Mouse (Mus musculus) v-Abl transformed pro-B cells (cell line): ENCODE data around the gene Slc4a1ap.
"Not testable (repeated sequence)": the region's sequence is repeated elsewhere in the genome, so short reads cannot be mapped to it uniquely, and the experiment has no call there.

Experiments
- in situ Hi-C, 2 experiments: fragments of 400-800 bp; cut with MboI; formaldehyde crosslinking; loops; one replicate each; pipeline ENCODE4 v1.15.1; 2025; ENCODE audit not compliant: unreplicated experiment in 2 of 2

Gene Slc4a1ap

DNA sequence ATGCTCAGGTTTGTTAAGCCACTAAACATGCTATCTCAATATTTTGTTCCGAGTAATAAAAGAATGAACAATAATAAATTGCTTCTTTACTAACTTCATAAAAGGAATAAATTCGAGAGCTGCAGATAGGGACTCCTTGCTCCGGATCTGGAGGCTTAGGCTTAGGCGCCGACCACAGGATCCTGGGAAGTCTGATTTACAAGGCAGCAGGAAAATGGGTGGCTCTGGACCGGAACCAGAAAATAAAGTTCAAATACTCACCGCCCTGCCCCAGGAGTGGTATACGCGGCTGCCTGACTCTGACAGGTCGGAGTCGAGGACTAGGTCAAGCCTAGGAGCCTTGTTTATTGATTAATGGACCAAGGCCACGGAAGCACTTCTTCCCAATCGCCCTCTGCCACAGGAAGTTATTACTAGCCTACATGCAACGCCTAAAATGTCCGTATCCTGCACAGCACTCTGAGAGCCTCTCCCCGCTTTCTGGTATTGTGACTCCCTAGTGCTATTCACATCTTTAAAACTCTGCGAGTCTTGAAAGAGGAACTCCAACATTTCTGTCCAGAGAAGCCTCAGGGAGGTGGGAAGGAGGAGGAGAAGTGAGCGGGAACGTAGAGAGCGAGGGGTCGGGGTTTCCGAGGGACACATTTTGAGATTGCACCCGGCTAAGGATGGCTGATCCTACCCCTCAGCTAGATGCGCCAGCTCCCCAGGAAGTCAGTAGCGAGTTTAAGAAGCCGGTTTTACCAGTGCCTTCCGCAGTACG lies at the start of gene Slc4a1ap:
TSS of gene Slc4a1ap (plus strand) at position 642 of the 763 bp plus-strand sequence.
- in situ Hi-C loops = no loop called here

DNA sequence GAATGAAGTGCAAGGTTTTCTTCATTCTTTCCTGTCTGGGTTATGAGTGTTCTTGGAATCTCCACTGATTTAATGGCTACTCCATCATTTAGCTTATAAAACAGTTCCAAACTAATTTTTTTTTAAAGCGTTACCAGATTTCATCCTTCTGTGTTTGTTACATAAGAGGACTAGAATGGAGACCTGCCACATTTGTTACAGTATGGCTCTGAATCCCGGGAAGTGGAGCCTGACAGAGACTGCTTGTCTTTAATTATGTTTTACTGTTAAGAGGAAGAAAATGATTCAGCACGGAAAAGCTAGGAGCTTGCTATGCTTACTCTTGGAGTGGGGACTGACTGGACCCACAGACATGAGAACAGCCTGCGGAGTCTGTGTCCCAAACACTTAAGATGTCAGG lies 46.3 kb upstream of the Slc4a1ap start:
- in situ Hi-C loops = no loop called here

DNA sequence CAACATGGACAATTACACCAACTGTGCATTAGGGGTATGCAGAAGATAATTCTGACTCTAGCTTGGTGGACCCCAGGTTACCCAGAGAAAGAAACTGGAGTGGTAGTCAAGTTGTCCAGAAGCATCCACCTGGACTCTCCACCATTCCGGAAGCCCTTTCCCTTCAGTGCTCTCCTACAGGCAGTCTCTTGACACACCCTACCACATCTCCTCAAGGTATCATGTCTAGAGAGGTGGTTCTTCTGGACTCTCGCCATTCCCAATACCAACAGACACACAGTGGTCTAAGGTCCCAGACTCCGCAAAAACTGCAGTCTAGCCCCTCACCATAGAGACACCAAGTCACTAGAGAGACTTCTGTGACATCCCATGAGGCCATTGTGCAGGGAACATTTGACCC lies 41.4 kb upstream of the Slc4a1ap start, which contains the start of gene 4930548H24Rik:
TSS of gene 4930548H24Rik (plus strand) at position 301 of the 400 bp plus-strand sequence.
- in situ Hi-C loops = no loop called here

DNA sequence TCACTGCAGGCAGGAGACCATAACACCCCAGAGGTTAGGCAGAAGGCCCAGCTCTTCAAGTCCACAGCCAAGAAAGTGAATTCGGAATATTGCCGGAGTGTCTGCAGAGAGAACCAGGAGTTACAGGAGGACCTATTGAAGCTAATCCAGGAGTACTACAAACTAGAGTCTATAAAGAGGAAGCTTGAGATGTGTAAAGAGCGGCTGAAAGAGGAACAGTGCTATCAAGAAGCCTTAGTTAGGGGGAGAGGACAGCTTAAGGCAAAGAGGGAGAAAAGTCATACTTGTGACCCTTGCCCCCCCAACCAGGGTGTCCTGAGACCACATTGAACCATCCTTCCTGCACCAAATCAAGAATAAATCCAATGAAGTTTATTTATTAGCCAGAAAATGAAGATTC lies 38.9 kb upstream of the Slc4a1ap start:
- in situ Hi-C loops = no loop called here

DNA sequence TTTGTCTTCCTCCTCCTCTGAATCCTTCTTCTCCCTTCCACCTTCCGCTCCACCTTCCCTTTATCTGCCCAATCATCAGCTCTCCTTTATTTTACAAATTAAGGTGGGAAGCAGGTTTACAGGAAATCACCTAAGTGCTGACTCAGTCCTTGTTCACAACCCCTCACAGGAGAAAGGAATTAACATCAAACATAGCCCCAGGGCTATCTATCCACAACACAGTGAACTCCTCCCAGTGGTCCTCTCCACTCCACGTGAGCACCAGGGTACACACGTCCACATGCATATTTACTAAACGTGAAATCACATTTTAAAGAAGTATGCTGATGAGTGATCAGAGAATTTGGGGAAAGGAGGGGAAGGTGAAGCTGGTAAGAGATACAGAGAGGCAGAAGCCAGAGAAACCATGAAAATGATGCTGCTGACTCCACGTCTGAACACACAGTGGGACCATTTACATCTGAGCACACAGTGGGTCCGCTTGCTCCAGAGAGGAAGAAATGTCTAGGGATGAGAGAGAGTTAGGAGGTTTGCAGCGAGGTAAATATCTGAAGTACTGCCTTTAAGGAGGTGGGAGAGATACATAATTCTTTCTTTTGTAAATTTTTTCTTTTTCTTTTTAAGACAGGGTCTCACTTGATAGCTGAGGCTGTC lies 37.6 kb upstream of the Slc4a1ap start:
- in situ Hi-C loops = no loop called here

DNA sequence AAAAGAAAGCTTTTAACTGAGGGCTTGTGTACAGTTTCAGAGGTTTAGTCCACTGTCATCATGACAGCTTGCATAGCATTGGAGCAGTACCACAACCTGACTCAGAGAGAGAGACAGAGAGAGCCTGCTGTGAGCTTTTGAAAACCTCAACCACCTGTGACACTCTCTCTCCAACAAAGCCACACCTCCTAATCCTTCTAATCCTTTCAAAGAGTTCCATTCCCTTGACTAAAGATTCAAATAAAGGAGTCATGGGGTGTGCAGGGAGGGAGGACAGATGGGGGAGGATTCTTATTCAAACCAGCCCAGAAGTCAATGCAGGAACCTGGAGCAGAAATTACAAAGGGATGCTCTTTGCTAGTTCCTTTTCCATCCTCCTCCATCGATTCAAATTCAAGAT lies 34.8 kb upstream of the Slc4a1ap start:
- in situ Hi-C loops = no loop called here

DNA sequence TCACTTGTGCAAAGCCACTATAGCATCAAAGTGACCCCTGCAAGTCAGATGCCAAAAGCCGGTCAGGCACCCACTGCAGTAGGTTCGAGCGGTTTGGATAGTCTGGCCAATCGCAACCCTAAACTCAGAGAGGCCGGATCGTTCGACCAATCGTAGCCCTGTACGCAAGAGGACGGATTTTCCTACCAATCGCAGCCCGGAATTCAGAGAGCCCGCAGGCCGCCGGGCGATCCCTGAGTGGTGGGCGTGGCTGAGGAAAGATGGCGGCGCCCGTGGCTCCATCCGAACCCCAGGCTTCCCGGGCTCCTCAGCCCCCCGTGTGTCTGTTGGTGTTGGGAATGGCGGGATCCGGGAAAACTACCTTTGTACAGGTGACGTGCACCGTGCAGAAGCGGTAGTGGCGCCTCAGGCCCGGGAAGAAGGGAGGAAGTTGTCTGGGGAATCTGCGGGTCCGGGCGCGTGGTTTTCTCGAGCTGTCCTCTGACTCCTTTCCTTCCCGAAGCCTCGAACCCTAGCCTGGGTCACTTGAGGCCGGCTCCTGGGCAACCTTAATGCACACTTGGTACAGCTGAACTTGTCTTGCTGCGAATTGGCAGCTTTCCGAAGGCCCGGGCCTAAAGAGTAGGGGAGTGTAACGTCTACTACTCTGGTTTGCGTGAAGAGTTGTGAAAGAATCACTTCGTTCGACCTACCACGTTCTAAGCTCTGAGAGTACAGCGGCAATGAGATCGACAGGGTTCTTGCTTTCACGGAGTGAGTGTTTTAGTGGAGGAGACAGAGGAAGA lies 32.1 kb upstream of the Slc4a1ap start, which contains the start of gene Gpn1:
TSS of gene Gpn1 (plus strand) at position 229 of the 785 bp plus-strand sequence.
- in situ Hi-C loops = no loop called here

DNA sequence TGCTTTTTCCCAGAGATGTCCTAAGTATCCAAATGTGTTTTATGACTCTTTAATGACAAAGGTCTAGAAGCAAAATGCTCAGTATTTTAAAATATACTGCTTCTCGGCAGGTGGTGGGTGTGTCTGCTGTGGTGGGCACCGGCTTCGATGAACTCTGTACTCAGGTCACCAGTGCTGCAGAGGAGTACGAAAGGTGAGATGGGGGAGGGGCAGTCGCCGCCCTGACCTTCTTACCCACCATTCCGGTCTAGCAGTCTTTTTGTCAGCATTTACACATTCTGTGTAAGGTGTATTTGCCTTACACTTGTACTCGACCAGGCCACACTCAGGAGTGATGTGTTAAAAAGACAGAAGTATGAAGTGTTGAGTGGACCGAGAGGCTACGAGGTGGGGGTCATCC lies 22.0 kb upstream of the Slc4a1ap start:
- in situ Hi-C loops = no loop called here

DNA sequence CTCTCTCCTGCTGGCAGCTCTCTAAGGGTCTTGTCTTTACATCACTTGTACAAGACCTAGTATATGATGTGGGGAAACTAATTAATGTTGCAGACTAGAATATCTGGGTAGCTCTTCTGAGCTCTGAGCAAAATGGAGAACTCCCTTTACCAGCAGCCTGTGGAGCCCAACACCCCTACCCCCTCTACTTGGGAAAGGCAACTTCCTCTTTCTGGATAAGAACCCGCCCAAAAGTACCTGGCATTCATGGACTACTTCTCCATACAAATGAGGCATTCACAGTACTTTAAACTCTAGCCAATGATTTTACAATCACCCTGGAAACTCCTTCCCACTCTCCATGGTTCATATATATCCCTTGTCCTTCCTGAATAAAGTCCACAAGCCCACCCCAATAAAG lies 14.3 kb upstream of the Slc4a1ap start:
- in situ Hi-C loops = no loop called here

DNA sequence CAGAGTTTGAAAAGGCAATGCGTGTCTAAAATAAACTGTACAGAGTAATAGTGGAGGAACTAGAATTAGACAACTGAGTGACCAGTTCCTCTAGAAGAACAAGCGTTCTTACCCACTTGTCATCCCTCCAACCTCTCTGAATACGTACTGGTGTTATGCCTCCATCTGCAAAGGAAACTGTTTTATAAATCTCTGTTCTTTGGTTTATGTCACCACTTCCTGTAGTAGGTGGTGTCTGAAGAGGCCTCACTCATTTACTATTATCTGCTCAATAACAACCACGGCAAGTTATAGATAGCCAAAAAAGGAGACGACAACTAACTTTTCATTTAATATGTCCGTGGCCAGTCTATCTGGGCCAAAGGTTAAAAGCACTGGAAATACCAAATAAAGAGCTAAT lies 6.2 kb upstream of the Slc4a1ap start:
- in situ Hi-C loops = no loop called here

DNA sequence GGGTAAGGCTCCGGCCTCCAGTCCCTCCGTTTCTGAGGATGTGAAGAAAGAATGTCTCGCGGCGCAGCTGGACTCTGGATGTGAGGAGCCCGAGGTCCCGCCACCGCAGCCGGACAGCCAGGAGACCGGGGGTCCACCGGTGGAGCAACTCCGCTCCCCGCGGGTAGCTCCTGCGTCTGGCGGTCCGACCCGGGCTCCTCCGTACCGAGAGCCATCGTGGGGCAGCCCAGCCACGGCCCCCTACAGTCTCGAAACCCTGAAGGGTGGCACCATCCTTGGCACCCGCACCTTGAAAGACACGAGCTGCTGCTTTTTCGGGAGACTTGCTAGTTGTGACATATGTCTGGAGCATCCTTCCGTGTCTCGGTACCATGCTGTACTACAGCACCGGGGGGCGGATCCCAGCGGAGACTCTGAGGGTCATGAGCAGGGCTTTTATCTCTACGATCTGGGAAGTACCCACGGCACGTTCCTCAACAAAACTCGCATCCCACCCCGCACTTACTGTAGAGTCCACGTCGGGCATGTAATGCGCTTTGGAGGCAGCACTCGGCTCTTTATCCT lies 404 bp downstream of the Slc4a1ap start:
- in situ Hi-C loops = no loop called here

DNA sequence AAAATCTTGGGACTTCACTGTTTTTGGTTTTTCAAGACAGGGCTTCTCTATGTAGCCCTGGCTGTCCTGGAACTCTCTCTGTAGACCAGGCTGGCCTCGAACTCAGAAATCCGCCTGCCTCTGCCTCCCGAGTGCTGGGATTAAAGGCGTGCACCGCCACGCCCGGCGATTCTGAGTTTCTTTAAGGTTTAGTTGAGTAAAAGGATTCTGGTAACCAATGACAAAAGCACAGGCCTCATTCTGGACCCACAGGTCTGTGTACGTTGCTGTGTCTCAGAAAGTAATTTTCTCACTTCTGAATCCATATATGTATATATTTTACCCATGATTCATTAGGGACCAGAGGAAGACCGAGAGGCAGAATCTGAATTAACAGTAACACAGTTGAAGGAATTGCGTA lies 912 bp downstream of the Slc4a1ap start, which contains the start of gene Supt7l:
TSS of gene Supt7l (minus strand) at position 101 of the 400 bp plus-strand sequence.
- in situ Hi-C loops = not testable (repeated sequence)

DNA sequence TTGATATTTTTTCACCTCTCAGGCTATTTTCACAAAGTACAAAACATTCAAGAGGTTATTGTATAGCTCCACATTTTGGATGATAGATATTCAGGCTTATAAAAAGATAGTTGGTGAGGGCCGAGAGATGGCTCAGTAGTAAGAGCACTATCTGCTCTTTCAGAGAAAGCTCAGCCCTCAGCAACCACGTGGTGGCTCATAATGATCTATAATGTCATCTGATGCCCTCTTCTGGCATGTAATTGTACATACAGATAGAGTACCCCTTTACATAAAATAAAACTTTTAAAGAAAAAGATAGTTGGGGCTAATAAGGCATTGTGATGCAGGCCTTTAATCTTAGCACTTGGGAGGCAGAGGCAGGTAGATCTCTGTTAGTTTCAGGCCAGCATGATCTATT lies 1.8 kb downstream of the Slc4a1ap start:
- in situ Hi-C loops = no loop called here

DNA sequence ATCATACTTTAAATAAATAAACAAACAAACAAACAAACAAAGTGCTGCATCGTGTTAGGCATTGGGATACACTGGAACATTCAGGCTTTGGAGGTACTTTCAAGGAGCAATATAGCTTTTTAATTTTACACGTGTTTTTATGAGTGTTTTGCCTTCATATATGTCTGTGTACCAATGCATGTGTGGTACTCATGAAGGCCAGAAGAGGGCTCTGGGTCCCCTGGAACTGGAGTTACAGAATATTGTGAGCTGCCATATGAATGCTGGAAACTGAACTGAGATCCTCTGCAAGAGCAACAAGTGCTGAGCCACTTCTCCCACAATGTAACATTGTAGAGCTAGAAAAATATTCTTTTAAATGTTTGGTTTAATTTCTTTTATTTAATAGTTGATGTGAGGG lies 8.4 kb downstream of the Slc4a1ap start:
- in situ Hi-C loops = no loop called here

DNA sequence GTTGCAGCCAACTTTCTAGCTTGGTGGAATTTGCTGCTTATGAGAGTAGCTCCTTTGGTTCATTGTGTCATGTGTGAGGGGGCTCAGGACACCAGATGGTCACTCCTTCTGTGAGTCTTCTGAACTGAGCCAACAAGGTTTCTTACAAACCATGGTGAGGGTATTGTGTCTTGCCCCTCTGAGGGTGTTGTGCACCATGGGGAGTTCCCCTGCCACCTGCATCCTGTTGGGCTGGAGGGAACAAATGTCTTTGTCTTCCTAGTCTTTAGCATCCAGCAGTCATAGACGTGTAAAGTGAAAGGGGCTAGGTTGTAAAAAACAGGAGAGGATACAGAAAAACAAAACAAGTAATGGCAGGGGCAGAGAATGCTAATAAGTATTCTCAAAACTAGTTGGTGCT lies 32.6 kb downstream of the Slc4a1ap start:
- in situ Hi-C loops = loop anchor here in 1 of 2 experiments (25.0 kb wide), 1 partner anchor 953 kb away; no protein-coding TSS in a partner anchor

DNA sequence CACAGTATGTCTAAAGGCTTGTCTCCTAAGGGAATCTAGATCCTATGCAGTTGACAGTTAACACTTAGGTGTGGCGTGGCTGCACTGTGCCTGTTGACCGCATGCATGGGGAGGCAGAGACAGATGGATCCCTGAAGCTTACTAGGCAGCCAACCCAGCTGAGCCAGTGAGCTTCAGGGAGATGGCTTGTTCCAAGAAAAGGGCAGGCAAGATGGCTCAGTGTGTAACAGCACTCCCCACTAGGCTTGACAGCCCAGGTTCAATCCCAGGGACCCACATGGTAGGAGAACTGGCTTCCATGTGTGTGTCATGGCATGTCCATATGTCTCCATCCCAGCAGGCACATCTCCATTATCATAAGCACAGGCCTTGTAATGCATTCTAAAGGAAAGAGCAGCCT lies 33.6 kb downstream of the Slc4a1ap start:
- in situ Hi-C loops = loop anchor here (5.0 to 25.0 kb wide), 5 partner anchors 52 to 952 kb away; no protein-coding TSS in a partner anchor

DNA sequence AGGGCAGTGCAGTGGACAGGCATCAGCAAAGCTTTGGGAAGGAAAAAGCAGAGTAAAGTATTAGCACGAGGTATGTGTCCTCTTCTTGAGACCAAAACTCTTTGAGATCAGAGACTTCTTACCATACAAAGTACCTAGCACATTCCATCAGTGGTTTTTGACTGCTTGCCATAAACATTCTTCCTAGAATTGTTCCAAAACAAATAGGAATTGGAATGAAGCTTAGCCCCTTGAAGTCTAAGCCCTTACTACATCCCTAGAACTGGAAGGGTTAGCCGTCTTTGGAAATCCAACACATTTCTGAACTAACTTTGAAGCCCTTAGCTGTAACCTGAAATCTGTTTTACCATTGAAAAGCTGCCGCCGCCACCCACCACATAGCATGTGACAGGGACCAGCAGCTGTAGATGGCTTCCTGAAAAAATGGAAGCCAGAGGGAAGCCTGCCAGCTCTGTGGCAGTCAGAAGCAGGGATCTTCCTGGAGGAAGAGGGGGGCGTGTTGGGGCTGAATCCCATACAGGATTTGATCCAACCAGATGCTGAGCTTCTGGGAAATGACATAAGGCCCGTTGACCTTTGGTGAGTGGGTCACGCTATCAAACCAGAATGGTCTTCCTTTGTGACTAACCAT lies 35.4 kb downstream of the Slc4a1ap start:
- in situ Hi-C loops = loop anchor here (5.0 to 25.0 kb wide), 5 partner anchors 50 to 950 kb away; no protein-coding TSS in a partner anchor

DNA sequence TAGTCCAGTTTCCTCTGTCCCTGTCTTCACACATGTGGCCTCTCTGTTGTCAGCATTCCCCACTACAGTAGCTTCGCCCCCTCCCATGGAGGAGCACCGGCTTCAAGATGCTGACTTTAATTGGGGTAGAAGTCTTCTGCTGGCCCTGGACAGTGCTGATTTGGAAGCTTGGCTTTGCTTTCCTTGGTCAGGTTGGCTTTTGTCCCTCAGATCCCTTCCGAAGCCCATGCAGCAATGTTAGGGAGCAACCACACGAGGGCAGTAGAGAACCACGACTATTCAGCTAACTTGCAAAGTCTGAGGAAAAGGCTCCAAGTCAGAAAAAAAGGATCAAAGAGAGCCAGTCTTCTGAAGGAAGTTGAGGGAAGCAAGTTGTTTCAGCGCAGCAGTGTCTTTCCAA lies 36.7 kb downstream of the Slc4a1ap start:
- in situ Hi-C loops = loop anchor here (5.0 to 25.0 kb wide), 5 partner anchors 49 to 949 kb away; no protein-coding TSS in a partner anchor

DNA sequence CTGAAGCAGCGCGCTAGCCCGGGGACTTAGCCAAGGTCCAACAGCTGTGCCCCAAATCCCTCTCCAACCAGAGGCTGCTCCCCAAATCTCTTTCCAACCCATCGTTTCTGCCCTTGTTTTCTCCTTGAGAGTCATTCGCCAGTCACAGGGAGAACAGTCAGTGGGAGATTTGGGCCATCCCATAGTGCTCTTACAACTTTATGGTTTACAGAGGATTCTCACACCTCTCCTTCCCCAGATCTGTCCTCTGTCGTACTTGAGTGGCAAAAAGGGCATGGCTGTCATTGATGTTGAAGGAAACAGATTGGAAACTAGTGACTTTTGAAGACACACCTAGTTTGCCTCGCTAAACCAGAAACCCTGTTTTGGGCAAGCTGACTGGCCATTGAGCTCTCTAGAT lies 37.1 kb downstream of the Slc4a1ap start:
- in situ Hi-C loops = loop anchor here (5.0 to 25.0 kb wide), 5 partner anchors 48 to 948 kb away; no protein-coding TSS in a partner anchor

DNA sequence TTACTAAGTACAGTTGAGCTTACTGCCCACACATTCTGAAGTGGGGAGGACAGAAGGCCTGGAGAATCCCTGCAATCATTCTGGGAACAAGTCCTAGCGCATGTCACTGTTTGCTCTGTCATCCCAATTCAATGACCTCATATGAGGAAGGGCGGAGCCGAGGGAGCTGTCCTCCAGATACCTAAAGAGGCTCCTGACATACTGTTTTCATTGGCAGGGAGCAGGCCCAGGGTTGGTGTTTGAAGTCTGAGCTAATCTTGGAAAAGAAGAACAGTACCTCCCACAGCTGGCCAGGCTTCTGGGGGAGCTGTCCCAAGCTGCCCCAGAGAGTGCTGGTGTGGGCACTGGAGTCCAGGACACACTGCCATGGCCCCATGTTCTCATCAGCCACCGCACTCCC lies 38.2 kb downstream of the Slc4a1ap start:
- in situ Hi-C loops = loop anchor here (5.0 to 25.0 kb wide), 5 partner anchors 47 to 947 kb away; no protein-coding TSS in a partner anchor
